Mouse (Mus musculus): ENCODE data around the gene Zfp119b. TPM values are rescaled to one million over a fixed set of nuclear protein-coding genes. Genes with fewer than 3 reads are reported as not detected.

The Zfp119b gene
- polyA plus RNA-seq (2014; fragmentation: Illumina TruSeq; extraction: RNeasy Lipid Tissue Mini Kit (QIAGEN cat#74804); ENCODE audit: low read depth, low replicate concordance), result 22.8 TPM

GRCm38 (mm10) chr17:55949400-55949799 is at the start of gene Zfp119b:
Gene Zfp119b (minus strand): TSS chr17:55949500.

GRCm38 (mm10) chr17:55986030-55986961 is 37.0 kb upstream of the Zfp119b start, which contains the start of gene Fsd1:
Gene Fsd1 (plus strand): TSS chr17:55986509.

DNA sequence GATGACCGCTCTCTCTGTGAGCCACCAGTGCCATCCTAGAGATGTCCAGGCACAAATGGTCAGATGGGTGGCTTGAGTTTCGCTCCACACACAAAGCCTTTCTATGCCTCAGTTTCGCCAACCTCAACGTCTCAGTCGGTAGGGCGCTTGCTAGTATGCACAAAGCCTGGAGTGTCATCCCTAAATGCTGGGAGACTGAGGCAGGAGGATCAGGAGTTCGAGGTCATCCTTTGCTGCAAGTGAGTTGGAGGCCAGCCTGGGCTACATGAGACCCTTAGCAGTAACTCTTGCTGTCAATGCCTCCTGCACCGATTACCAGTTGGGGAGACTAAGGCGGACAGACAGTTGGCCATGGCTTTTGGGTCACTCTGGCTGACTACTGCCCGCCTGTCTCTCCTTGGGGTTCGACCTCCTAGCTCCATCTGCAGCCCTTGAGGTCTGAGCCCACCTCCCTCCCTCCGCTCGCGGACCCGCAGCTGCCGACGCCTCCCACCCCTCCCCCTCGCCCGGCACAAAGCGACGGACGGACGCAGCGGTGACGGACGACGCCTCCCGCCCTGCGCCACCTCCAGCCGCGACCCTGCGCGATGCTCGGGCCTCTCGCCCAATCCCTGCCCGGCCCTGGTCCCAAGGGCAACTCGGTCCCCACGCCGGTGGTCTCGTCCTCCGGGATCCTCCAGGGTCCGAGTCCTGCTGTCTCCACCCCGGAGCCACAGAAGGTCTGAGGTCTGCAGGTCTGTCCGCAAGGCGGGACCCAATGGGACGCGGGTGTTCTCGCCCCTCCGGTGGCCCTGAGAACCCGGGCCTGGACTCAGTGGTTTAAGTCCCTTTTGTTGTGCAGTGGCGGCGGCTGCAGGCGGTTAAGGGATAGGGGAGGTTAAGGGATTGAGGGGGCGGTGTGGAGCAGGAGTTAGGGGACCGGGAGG is 20.9 kb upstream of the Zfp119b start, which contains the start of gene Shd:
TSS of gene Shd (plus strand) at position 502 of the 926 bp plus-strand sequence.

GRCm38 (mm10) chr17:55958918-55959728 is 9.8 kb upstream of the Zfp119b start, which contains the start of gene Yju2:
Gene Yju2 (plus strand): TSS chr17:55959099.

DNA sequence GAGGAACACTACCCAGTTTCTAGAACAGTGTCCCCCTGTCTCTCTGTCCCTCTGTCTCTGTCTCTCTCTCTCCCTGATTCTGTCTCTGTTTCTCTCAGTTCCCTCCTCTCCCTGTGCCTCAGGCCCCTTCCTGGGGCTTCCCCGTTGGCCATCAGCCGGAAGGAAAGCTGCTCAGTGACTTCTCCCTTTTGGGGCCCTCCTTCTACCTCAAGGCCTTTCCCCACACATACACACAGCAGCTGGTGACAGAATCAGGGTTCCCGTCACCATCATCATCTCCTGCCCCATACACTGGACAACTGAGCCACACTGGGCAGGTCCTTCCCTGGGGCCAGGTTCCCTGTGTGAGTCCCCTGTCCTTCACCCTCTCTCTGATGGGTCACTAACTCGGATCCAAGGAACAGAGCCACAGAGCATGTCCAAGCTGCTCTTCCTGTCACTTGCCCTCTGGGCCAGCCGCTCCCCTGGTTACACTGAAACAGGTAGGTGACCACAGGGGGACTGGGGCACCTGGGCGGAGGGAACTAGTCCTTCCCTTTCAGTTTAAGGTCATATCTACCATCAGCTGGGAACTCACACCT is 3.2 kb upstream of the Zfp119b start, which contains the start of gene Ebi3:
TSS of gene Ebi3 (plus strand) at position 194 of the 581 bp plus-strand sequence.

Other genes with a start within 250 kb of the Zfp119b start
- gene Pot1b, start 236.9 kb downstream of the Zfp119b start, polyA plus RNA-seq (2014; fragmentation: Illumina TruSeq; extraction: RNeasy Lipid Tissue Mini Kit (QIAGEN cat#74804); ENCODE audit: low read depth, low replicate concordance), result 10.4 TPM
- gene Adgre4, start 199.5 kb downstream of the Zfp119b start, polyA plus RNA-seq (2014; fragmentation: Illumina TruSeq; extraction: RNeasy Lipid Tissue Mini Kit (QIAGEN cat#74804); ENCODE audit: low read depth, low replicate concordance), result 0.12 TPM
- gene Zfp119a, start 70.6 kb downstream of the Zfp119b start, polyA plus RNA-seq (2014; fragmentation: Illumina TruSeq; extraction: RNeasy Lipid Tissue Mini Kit (QIAGEN cat#74804); ENCODE audit: low read depth, low replicate concordance), result 23.5 TPM
- 38.6 TPM for gene Zfp959, start 57.4 kb downstream of the Zfp119b start, polyA plus RNA-seq (2014; fragmentation: Illumina TruSeq; extraction: RNeasy Lipid Tissue Mini Kit (QIAGEN cat#74804); ENCODE audit: low read depth, low replicate concordance)
- gene Ebi3, start 3.1 kb upstream of the Zfp119b start, polyA plus RNA-seq (2014; fragmentation: Illumina TruSeq; extraction: RNeasy Lipid Tissue Mini Kit (QIAGEN cat#74804); ENCODE audit: low read depth, low replicate concordance), result not detected
- gene Yju2, start 9.6 kb upstream of the Zfp119b start, polyA plus RNA-seq (2014; fragmentation: Illumina TruSeq; extraction: RNeasy Lipid Tissue Mini Kit (QIAGEN cat#74804); ENCODE audit: low read depth, low replicate concordance), result 0.57 TPM
- not detected for gene Shd, start 21.0 kb upstream of the Zfp119b start, polyA plus RNA-seq (2014; fragmentation: Illumina TruSeq; extraction: RNeasy Lipid Tissue Mini Kit (QIAGEN cat#74804); ENCODE audit: low read depth, low replicate concordance)
- gene Fsd1, start 37.0 kb upstream of the Zfp119b start, polyA plus RNA-seq (2014; fragmentation: Illumina TruSeq; extraction: RNeasy Lipid Tissue Mini Kit (QIAGEN cat#74804); ENCODE audit: low read depth, low replicate concordance), result not detected
- gene Stap2, start 56.1 kb upstream of the Zfp119b start, polyA plus RNA-seq (2014; fragmentation: Illumina TruSeq; extraction: RNeasy Lipid Tissue Mini Kit (QIAGEN cat#74804); ENCODE audit: low read depth, low replicate concordance), result 1.2 TPM
- 0.44 TPM for gene Mpnd, start 56.2 kb upstream of the Zfp119b start, polyA plus RNA-seq (2014; fragmentation: Illumina TruSeq; extraction: RNeasy Lipid Tissue Mini Kit (QIAGEN cat#74804); ENCODE audit: low read depth, low replicate concordance)
- gene Sh3gl1, start 87.1 kb upstream of the Zfp119b start, polyA plus RNA-seq (2014; fragmentation: Illumina TruSeq; extraction: RNeasy Lipid Tissue Mini Kit (QIAGEN cat#74804); ENCODE audit: low read depth, low replicate concordance), result 0.32 TPM
- gene Chaf1a, start 90.9 kb upstream of the Zfp119b start, polyA plus RNA-seq (2014; fragmentation: Illumina TruSeq; extraction: RNeasy Lipid Tissue Mini Kit (QIAGEN cat#74804); ENCODE audit: low read depth, low replicate concordance), result 0.20 TPM
- gene Ubxn6, start 125.5 kb upstream of the Zfp119b start, polyA plus RNA-seq (2014; fragmentation: Illumina TruSeq; extraction: RNeasy Lipid Tissue Mini Kit (QIAGEN cat#74804); ENCODE audit: low read depth, low replicate concordance), result 14.1 TPM
- gene Hdgfl2, start 130.1 kb upstream of the Zfp119b start, polyA plus RNA-seq (2014; fragmentation: Illumina TruSeq; extraction: RNeasy Lipid Tissue Mini Kit (QIAGEN cat#74804); ENCODE audit: low read depth, low replicate concordance), result 1.5 TPM
- 0.20 TPM for gene Plin4, start 160.3 kb upstream of the Zfp119b start, polyA plus RNA-seq (2014; fragmentation: Illumina TruSeq; extraction: RNeasy Lipid Tissue Mini Kit (QIAGEN cat#74804); ENCODE audit: low read depth, low replicate concordance)
- gene Plin5, start 168.1 kb upstream of the Zfp119b start, polyA plus RNA-seq (2014; fragmentation: Illumina TruSeq; extraction: RNeasy Lipid Tissue Mini Kit (QIAGEN cat#74804); ENCODE audit: low read depth, low replicate concordance), result 0.89 TPM
- not detected for gene Lrg1, start 172.5 kb upstream of the Zfp119b start, polyA plus RNA-seq (2014; fragmentation: Illumina TruSeq; extraction: RNeasy Lipid Tissue Mini Kit (QIAGEN cat#74804); ENCODE audit: low read depth, low replicate concordance)
- not detected for gene Sema6b, start 190.8 kb upstream of the Zfp119b start, polyA plus RNA-seq (2014; fragmentation: Illumina TruSeq; extraction: RNeasy Lipid Tissue Mini Kit (QIAGEN cat#74804); ENCODE audit: low read depth, low replicate concordance)
- gene Tnfaip8l1, start 213.0 kb upstream of the Zfp119b start, polyA plus RNA-seq (2014; fragmentation: Illumina TruSeq; extraction: RNeasy Lipid Tissue Mini Kit (QIAGEN cat#74804); ENCODE audit: low read depth, low replicate concordance), result 0.49 TPM
- gene Mydgf, start 234.4 kb upstream of the Zfp119b start, polyA plus RNA-seq (2014; fragmentation: Illumina TruSeq; extraction: RNeasy Lipid Tissue Mini Kit (QIAGEN cat#74804); ENCODE audit: low read depth, low replicate concordance), result 9.2 TPM

Data from kidney, adult 10 weeks (tissue).